Mouse (Mus musculus): ENCODE measurements around the gene Nhej1.

DNA sequence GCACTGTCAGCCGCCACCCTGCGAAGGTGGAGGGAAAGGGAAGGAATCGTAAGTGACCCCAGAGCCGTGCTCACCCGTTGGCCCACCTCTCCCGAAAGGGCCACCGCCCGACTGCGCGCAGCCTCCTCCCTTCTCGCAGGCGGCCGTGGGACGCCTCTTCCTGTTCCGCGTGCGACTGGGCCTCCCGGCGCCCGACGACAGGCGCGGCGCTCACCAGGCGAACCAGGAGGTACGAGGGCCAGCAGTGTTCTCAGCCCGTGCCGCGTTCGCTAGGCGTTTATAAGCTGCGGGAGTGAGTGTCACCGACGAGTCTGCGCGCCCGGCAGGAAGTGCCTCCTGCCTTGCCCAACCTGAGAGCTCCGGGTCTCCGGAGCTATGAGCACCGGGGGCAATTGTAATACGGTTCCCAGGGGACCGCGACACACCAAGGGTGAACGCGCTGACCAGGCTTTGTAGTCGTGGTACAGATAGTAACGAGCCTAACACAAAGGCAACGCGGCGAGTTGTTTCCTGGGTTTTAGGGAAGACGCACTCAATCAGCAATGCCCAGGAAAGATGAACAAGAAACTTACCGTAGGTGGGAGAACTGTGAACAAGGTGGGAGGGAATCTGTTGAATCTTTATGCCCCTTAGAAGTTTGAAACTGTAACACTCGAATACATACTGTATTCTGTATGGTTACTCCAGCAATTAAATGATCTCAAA is 16.6 kb upstream of the Nhej1 start:
- TF ChIP-seq CTCF (IDR thresholded peaks at IDR 0.05) (no peak), EP300 (IDR thresholded peaks at IDR 0.05) (no peak)

Measured in lung, postnatal 0 days (tissue).